Mouse (Mus musculus): Measurements from ENCODE around the gene Tex45.

Gene Tex45

DNA sequence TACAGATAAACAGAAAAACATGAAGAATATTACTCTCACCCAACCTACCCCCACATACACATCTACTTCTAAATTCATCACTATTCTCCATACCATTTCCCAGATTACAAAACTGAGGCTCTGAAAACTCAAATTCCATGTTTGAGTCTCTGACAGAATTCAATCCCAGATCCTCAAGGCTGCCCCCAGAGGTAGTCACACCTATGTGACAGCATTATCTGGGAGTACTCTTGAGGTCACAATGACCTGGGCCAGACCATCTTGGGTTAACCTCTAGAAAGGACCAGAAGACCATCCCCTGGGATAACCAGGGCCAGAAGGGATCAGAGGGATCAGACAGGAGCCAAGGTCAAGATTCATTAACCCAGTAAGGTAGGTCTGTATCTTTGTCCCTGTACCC, at the start of gene Tex45:
Tex45 (plus strand) TSS at position 301 of the 400 bp plus-strand sequence.
- no peak for DNase-seq (ENCODE audit: low spot score)

DNA sequence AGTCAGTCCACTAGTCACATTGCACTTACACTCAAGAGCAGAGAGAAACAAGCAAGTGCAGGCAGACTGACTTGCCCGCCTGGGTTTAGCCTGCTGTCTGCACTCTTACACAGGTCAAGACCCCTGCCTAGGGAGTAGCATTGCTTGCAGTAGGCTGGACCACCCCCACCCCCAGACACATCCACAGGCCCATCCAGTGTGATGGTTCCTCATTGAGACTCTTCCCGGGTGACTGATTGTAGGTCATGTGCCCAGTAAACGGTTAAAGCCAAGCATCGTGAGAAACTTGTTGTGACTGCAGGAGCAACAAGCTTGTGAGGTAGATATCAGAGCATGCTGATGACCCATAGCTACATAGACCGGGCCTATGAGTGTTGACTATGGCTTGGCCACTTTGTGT, 49.2 kb upstream of the Tex45 start:
- DNase-seq (ENCODE audit: low spot score): no peak

DNA sequence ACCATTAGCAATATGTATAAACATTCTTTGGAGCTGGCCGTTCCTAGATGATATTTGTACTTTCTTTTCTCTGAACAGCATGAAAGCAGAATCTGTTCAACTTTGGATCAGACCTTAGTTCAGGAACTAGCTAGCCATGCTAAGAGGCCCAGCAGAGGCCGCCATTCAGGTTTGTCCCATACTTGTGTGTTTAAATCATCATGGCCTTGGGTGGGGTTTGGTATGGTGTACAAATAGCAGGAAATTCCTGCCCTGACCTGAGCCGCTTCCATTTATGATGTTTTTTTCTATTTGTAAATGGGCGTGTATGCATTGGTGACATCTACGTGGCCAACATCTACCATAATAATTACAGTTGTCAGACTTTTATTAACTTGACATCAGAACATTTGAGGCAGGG, 45.4 kb upstream of the Tex45 start:
- no peak for DNase-seq (ENCODE audit: low spot score)

GRCm38 (mm10) chr8:3426211-3426610, 44.5 kb upstream of the Tex45 start:
- no peak for DNase-seq (ENCODE audit: low spot score)

DNA sequence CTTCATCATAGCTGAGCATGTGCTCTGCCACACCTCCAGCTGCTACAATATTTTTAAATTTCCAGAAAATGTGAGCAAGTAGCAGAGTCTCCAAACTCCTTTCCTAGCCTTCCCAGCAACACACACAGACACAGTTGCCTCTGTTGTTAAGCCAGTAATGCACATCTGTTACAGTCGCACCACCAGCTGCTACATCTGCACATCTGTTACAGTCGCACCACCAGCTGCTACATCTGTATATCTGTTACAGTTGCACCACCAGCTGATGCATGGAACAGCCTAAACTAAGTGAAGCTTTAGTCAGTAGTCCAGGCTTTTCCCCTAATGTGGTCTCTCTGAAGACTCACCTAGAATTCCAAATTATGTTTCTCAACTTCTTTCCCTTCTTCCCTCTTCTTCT, 42.2 kb upstream of the Tex45 start:
- no peak for DNase-seq (ENCODE audit: low spot score)

- no peak for DNase-seq (ENCODE audit: low spot score)
Observed at GRCm38 (mm10) chr8:3429966-3430365, 40.7 kb upstream of the Tex45 start.

DNA sequence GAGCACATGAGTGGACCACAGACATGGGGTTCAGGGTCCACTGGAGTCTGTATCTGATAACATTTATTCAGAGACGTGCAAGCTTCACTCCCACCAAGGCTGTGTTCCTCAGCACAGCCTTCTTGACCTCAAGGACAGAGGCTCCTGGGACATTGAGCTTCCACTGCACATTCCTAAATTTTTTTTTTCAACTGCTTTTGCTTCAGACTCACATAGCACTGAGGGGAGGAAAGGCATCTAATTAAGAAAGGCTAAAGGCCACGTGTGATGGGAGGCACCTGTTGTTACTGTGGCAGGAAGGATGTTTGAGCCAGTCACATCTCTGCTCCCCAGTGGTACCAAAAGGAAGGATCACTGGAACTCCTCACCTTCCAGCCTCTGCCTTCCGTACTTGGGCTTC, 39.5 kb upstream of the Tex45 start:
- DNase-seq (ENCODE audit: low spot score): no peak

GRCm38 (mm10) chr8:3436492-3436891, 34.2 kb upstream of the Tex45 start:
- DNase-seq (ENCODE audit: low spot score): no peak

DNA sequence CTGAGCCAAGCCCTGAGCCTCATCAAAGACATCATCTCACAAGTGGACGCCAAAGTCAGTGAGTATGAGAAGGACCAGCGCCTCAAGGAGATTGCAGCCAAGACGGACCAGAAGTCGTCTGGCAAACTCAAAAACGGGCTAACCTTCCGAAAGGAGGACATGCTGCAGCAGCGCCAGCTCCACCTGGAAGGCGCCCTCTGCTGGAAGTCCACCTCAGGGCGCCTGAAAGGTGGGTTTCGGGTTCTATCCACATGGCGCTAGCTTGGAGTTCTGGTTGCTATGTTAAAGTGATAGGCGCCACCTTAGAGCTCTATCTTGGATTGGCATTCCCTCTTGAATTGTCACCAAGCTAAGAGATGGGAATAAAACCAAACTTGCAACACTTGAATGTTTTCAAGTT, 31.2 kb upstream of the Tex45 start:
- DNase-seq (ENCODE audit: low spot score): no peak

- no peak for DNase-seq (ENCODE audit: low spot score)
Observed at GRCm38 (mm10) chr8:3449226-3449625, 21.4 kb upstream of the Tex45 start.

- DNase-seq (ENCODE audit: low spot score): no peak
Observed at GRCm38 (mm10) chr8:3450670-3451069, 20.0 kb upstream of the Tex45 start.

DNA sequence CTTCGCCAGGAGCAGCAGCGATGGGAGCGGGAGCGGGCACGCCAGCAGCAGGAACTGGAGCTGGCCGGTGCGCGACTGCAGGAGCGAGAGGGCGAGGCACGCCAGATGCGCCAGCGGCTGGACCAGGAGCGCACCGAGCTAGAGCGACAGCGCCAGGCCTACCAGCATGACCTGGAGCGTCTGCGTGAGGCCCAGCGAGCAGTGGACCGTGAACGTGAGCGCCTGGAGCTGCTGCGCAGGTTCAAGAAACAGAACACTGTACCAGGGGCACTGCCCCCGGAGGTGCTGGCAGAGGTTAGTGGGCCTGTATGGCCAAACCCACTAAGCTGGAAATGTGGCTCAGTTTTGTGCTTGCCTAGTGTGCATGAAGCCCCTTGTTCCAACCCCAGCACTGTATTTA, 18.7 kb upstream of the Tex45 start:
- DNase-seq (ENCODE audit: low spot score): no peak

DNA sequence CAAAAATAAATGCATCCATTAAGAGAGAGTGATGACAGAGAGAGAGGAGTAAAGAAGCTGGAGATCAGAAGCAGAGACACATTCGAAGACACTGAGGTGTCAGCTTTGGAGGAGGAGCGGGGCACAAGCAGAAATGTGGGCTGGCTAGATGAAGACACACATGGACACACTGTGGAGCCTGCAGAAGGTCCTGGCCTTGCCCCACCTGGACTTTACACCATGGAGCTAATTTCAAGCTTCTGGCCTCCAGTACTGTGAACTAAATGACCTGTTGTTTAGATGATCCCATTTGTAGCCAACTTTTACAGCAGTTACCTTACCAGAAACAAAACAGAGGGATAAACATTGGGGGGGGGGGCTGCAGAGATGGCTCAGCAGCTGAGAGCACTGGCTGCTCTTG, 7.4 kb upstream of the Tex45 start:
- DNase-seq (ENCODE audit: low spot score): no peak

GRCm38 (mm10) chr8:3464309-3464708, 6.4 kb upstream of the Tex45 start:
- DNase-seq (ENCODE audit: low spot score): no peak

GRCm38 (mm10) chr8:3467006-3467885, 3.4 kb upstream of the Tex45 start, which contains the start of gene Pex11g:
Gene Pex11g (minus strand): TSS chr8:3467680.
- peak; percentile 79 for DNase-seq (ENCODE audit: low spot score)

- DNase-seq (ENCODE audit: low spot score): no peak
Observed at GRCm38 (mm10) chr8:3467886-3468545, 2.6 kb upstream of the Tex45 start.

DNA sequence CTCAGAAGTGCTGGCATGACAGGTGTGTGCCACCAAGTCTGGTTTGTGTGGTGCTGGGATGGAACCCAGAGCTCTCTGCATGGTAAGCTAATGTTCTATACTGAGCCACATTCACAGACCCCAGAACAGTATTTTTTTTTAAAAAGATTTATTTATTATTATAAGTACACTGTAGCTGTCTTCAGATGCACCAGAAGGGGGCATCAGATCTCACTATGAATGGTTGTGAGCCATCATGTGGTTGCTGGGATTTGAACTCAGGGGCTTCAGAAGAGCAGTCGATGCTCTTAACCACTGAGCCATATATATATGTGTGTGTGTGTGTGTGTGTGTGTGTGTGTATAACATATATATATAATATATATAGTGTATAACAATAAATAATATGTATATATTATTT, 1.8 kb upstream of the Tex45 start:
- no peak for DNase-seq (ENCODE audit: low spot score)

- DNase-seq (ENCODE audit: low spot score): no peak
Observed at GRCm38 (mm10) chr8:3475715-3476429, 5.2 kb downstream of the Tex45 start.

DNA sequence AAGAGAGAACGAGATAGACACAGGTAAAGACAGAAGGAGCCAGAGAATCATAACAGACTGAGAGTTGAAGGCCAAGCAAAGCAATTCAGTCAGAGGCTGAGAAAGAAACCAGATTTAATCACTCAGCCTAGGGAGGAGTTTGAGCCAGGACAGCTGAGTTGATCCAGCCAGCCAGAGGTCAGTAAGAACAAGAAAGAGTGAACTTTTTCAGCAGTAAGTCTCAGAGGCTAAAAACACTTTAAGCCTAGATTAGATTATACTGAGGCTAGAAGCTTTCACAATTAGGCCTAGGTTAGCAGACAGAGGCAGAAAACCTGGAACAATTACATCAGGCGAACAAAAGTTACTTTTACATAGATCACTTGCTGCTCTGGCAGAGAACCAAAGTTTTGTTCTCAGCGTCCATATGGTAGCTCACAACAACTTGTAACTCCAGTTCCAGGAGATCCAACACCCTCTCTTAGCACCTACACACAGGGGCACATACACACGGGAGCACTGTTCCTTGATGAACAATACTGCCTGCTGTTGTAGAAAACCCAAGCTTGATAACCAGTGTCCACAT, 9.6 kb downstream of the Tex45 start:
- no peak for DNase-seq (ENCODE audit: low spot score)

DNA sequence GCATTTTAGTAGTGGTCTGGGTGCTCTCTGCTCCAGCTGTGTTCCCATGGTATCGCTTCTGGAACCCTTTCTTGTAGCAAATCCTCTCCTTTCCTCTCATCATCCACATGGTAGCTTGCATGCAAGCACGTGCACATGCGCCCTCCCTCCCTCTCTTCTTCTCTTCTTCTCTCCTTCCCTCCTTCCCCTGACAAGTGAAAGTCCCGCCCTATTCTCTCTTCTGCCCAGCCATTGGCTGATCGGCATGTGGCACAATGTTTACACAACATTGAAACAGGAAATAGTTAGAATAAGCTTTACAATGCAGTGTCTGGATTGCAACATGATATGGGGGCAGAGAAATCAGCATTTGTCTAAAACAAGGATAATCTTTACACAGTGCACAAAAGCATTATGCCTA, 10.9 kb downstream of the Tex45 start:
- no peak for DNase-seq (ENCODE audit: low spot score)

GRCm38 (mm10) chr8:3482240-3482740, 11.6 kb downstream of the Tex45 start:
- no peak for DNase-seq (ENCODE audit: low spot score)

DNA sequence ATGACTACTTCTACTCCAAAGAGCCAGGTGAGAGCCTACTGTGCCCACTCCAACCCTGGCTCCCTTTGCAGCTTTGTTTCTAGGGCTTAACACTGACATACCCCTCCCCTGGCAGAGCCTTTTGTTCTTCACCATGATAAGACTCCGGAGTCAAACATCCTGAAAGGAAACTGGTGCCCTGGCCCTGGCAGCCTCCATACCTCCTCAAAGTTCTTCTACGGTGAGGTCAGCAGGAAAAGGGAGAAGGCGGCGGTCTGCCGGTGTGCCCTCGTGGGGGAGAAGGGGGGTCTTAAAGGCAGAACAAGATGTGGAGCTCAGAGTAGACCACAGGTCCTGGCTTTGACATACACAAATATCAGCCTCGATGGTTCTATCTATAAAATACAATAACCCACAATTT, 12.9 kb downstream of the Tex45 start:
- DNase-seq (ENCODE audit: low spot score): no peak

Measured in left cerebral cortex, adult 11 months (tissue).